Mouse (Mus musculus) large intestine, adult 2 months (tissue): Measurements from ENCODE around the gene Lrp2. TPM values are rescaled to one million over a fixed set of nuclear protein-coding genes. Genes with fewer than 3 reads are reported as not detected.

ENCODE experiments used
- polyA plus RNA-seq: library from polyadenylated mRNA; depleted of rRNA; stranded (reverse); fragments of >200 nt; gene quantifications from 2 replicates; pipeline ENCODE4 v1.2.3, GENCODE M21; 2012; rRNA removed

Lrp2 gene
- polyA plus RNA-seq, 1 experiment = 0.04 TPM

Other genes starting within 250 kb of the Lrp2 start
- gene Abcb11, start 243.4 kb downstream of the Lrp2 start, polyA plus RNA-seq = 0.01 TPM in 1 of 2 replicates, not detected in the other
- 0.41 and 1.1 TPM in 2 replicates for gene Dhrs9, start 205.6 kb downstream of the Lrp2 start, polyA plus RNA-seq
- 0.81 and 1.3 TPM in 2 replicates for gene Bbs5, start 61.1 kb upstream of the Lrp2 start, polyA plus RNA-seq
- gene Klhl41, start 84.1 kb upstream of the Lrp2 start, polyA plus RNA-seq = 0.06 and 0.07 TPM in 2 replicates
- gene Fastkd1, start 127.5 kb upstream of the Lrp2 start, polyA plus RNA-seq = 4.2 and 4.7 TPM in 2 replicates
- 2.4 and 2.9 TPM in 2 replicates for gene Ppig, start 136.5 kb upstream of the Lrp2 start, polyA plus RNA-seq
- gene Ccdc173, start 203.5 kb upstream of the Lrp2 start, polyA plus RNA-seq = not detected in 2 replicates
- gene Phospho2, start 203.6 kb upstream of the Lrp2 start, polyA plus RNA-seq = 24.4 and 46.2 TPM in 2 replicates
- gene Klhl23, start 235.9 kb upstream of the Lrp2 start, polyA plus RNA-seq = 6.7 and 7.9 TPM in 2 replicates